Mouse (Mus musculus) CD4-positive helper T cell, adult 2 months (primary cell): Measurements from ENCODE around the gene Olfr166.
"Not testable (repeated sequence)": the region's sequence is repeated elsewhere in the genome, so short reads cannot be mapped to it uniquely, and the experiment has no call there.

ENCODE experiments used
- DNase-seq: peaks from one replicate; pipeline ENCODE4 v3.0.0-alpha.2; 2012; ENCODE audit warnings: low read depth, missing footprints, low spot score

Olfr166 gene

GRCm38 (mm10) chr16:19483394-19483793, at the start of gene Olfr166:
TSS of gene Olfr166 (plus strand) at chr16:19483694.
- no peak for DNase-seq

GRCm38 (mm10) chr16:19458741-19459140, 24.8 kb upstream of the Olfr166 start:
- not testable (repeated sequence) for DNase-seq

DNA sequence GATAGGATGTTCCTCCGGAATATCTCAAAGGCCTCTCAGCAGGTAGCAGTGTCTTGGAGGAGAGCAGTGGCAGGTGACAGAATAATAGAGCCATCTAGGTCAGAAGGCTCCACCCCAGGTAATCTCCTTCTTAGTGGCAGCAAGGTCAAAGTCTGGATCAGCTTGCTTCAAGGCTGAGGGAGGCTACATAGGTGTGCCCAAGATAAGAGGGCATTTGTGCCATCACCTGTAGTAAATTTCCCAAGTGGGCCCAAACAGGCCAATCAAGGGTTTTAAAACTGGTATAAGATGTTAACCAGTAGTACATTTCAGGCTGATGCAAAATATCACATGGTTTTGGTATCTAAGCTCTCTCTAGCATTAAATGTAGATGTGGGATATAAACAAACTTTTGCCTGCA, 19.1 kb upstream of the Olfr166 start:
- no peak for DNase-seq

DNA sequence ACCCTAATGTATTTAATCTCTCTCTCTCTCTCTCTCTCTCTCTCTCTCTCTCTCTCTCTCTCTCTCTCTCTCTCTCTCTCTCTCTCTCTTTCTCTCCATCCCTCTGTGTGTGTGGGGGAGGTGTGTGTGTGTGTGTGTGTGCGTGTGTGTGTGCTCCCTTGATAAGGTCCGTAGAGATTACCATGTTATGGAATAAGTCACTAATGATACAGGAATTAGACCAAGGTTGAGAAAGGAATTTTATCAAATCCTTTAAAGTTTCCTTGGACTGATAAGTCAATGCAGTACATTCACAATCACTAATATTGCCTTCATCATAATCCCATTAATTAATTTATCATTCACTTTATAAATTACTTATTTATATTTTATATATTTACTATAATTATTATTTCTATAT, 38.7 kb downstream of the Olfr166 start, which contains the start of gene Olfr167:
TSS of gene Olfr167 (minus strand) at position 101 of the 400 bp plus-strand sequence.
- no peak for DNase-seq

GRCm38 (mm10) chr16:19535455-19535854, 52.0 kb downstream of the Olfr166 start, which contains the start of gene Olfr168:
TSS of gene Olfr168 (minus strand) at chr16:19535555.
- DNase-seq: no peak
